Mouse (Mus musculus): ENCODE measurements around the gene Gm5244. TPM values are rescaled to one million over a fixed set of nuclear protein-coding genes. Genes with fewer than 3 reads are reported as not detected.

Gm5244 gene
- polyA plus RNA-seq, 1 experiment = not detected

GRCm38 (mm10) chr19:12824549-12824948 lies 21.9 kb upstream of the Gm5244 start:
- no peaks in the 10 kb centered on the region for H3K36me3 ChIP-seq (ENCODE audit: control insufficient read depth, insufficient read depth)
- H3K27me3 ChIP-seq (ENCODE audit: control insufficient read depth, insufficient read depth, insufficient read length) = no peaks in the 10 kb centered on the region
- no peak for TF ChIP-seq CEBPB (IDR thresholded peaks at IDR 0.05; ENCODE audit: insufficient read depth, poor library complexity, severe bottlenecking)
- TF ChIP-seq TCF3 (IDR thresholded peaks at IDR 0.05; ENCODE audit: insufficient read length, low read depth) = no peak
- no peak for TF ChIP-seq SRF (IDR thresholded peaks at IDR 0.05; ENCODE audit: control insufficient read depth, insufficient read length, low read depth)
- no peak for TF ChIP-seq MYOD1 (IDR thresholded peaks at IDR 0.05; ENCODE audit: control insufficient read depth in 1 of 3, insufficient read length in 2 of 3, low read depth in 2 of 3)
- TF ChIP-seq MAX (IDR thresholded peaks at IDR 0.05; ENCODE audit: low read depth) = no peak
- TF ChIP-seq POLR2AphosphoS2 (IDR thresholded peaks at IDR 0.05; ENCODE audit: insufficient read length, low read depth) = no peak
- no peak for TF ChIP-seq MYOG (IDR thresholded peaks at IDR 0.05; ENCODE audit: control insufficient read depth in 1 of 3, insufficient read depth in 1 of 3, insufficient read length in 2 of 3, low read depth in 2 of 3)
- no peak for TF ChIP-seq REST (IDR thresholded peaks at IDR 0.05; ENCODE audit: insufficient read depth, insufficient read length)
- TF ChIP-seq USF1 (IDR thresholded peaks at IDR 0.05; ENCODE audit: low read depth) = no peak
- TF ChIP-seq TCF12 (IDR thresholded peaks at IDR 0.05; ENCODE audit: insufficient read depth, poor library complexity, severe bottlenecking) = no peak
- no peak overlapping the region for H3K4me3 ChIP-seq
- no peak overlapping the region for H3ac ChIP-seq (ENCODE audit: control insufficient read depth, insufficient read length)
- H3K4me2 ChIP-seq (ENCODE audit: low read depth) = no peak overlapping the region
- no peaks in the 10 kb centered on the region for H3K79me2 ChIP-seq (ENCODE audit: control insufficient read depth, insufficient read depth)

DNA sequence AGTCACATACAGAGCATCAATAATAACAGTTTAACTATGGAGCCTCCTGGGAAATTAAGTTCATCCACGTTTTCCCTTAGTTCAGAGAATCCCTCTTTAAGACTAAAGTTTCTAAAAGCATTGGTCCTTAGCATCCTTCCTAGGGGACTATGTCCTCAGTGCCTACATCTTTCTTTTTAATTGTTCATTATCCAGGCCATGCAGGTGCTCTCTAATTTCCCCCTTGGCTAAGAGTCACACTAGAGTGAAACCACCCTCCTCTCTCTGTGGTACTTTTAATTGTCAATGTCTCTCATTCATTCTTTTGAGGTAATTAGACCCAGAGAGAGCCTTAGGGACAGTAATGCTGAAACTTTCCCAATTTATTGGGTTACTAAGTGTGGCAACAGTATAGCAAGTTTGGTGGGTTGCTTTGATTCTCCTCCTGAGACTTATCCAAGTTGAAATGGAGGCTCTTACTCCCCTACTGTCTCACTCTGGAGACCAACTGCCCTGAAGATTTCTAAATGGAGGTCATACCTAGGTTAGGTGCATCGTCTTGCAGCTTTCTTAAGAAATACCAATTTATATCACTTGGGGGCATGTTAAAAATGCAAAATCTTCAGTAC lies 15.6 kb upstream of the Gm5244 start:
- Histone ChIP-seq H3K36me3 (ENCODE audit: control insufficient read depth, insufficient read depth) (no peaks in the 10 kb centered on the region), H3K4me2 (ENCODE audit: low read depth) (no peak overlapping the region), H3K27me3 (ENCODE audit: control insufficient read depth, insufficient read depth, insufficient read length) (no peaks in the 10 kb centered on the region), H3ac (ENCODE audit: control insufficient read depth, insufficient read length) (no peak overlapping the region), H3K79me2 (ENCODE audit: control insufficient read depth, insufficient read depth) (no peaks in the 10 kb centered on the region), H3K4me3 (no peak overlapping the region)
- no peak for TF ChIP-seq CEBPB (IDR thresholded peaks at IDR 0.05; ENCODE audit: insufficient read depth, poor library complexity, severe bottlenecking)
- no peak for TF ChIP-seq USF1 (IDR thresholded peaks at IDR 0.05; ENCODE audit: low read depth)
- TF ChIP-seq TCF3 (IDR thresholded peaks at IDR 0.05; ENCODE audit: insufficient read length, low read depth) = no peak
- TF ChIP-seq TCF12 (IDR thresholded peaks at IDR 0.05; ENCODE audit: insufficient read depth, poor library complexity, severe bottlenecking) = no peak
- no peak for TF ChIP-seq REST (IDR thresholded peaks at IDR 0.05; ENCODE audit: insufficient read depth, insufficient read length)
- no peak for TF ChIP-seq SRF (IDR thresholded peaks at IDR 0.05; ENCODE audit: control insufficient read depth, insufficient read length, low read depth)
- no peak for TF ChIP-seq MAX (IDR thresholded peaks at IDR 0.05; ENCODE audit: low read depth)

- TF ChIP-seq USF1 (IDR thresholded peaks at IDR 0.05; ENCODE audit: low read depth) (no peak), TCF3 (IDR thresholded peaks at IDR 0.05; ENCODE audit: insufficient read length, low read depth) (no peak), MAX (IDR thresholded peaks at IDR 0.05; ENCODE audit: low read depth) (no peak), E2F4 (IDR thresholded peaks at IDR 0.05; ENCODE audit: insufficient read depth) (no peak), MYOD1 (IDR thresholded peaks at IDR 0.05; ENCODE audit: control insufficient read depth in 1 of 3, insufficient read length in 2 of 3, low read depth in 2 of 3) (no peak), CEBPB (IDR thresholded peaks at IDR 0.05; ENCODE audit: insufficient read depth, poor library complexity, severe bottlenecking) (no peak), MYOG (IDR thresholded peaks at IDR 0.05; ENCODE audit: control insufficient read depth in 1 of 3, insufficient read depth in 1 of 3, insufficient read length in 2 of 3, low read depth in 2 of 3) (no peak), REST (IDR thresholded peaks at IDR 0.05; ENCODE audit: insufficient read depth, insufficient read length) (no peak), POLR2AphosphoS2 (IDR thresholded peaks at IDR 0.05; ENCODE audit: insufficient read length, low read depth) (no peak), TCF12 (IDR thresholded peaks at IDR 0.05; ENCODE audit: insufficient read depth, poor library complexity, severe bottlenecking) (no peak), POLR2A (IDR thresholded peaks at IDR 0.05; ENCODE audit: insufficient read length, low read depth) (no peak), SRF (IDR thresholded peaks at IDR 0.05; ENCODE audit: control insufficient read depth, insufficient read length, low read depth) (no peak)
Measured at GRCm38 (mm10) chr19:12831559-12831958, 14.9 kb upstream of the Gm5244 start.

DNA sequence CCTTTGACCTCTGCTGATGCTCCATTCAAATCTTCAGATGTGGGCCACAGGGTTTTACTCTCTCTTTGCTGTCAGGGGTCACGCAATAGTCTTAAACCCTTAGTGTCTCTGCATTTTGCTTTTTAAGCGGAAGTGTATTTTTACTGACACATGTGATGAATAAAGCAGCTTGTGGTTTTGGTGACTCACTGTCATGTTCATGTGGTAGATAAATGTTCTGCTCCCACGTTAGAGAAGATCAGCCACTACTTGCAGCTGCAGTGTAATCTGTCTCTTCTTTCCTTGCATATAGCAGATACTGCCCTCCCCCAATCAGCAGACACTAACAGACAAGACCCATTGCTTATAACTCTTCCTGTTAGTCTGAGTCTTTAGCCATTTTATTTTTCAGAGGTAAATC lies 12.9 kb upstream of the Gm5244 start:
- H3K4me3 ChIP-seq = no peak overlapping the region
- H3ac ChIP-seq (ENCODE audit: control insufficient read depth, insufficient read length) = no peak overlapping the region
- no peaks in the 10 kb centered on the region for H3K36me3 ChIP-seq (ENCODE audit: control insufficient read depth, insufficient read depth)
- no peaks in the 10 kb centered on the region for H3K27me3 ChIP-seq (ENCODE audit: control insufficient read depth, insufficient read depth, insufficient read length)
- TF ChIP-seq REST (IDR thresholded peaks at IDR 0.05; ENCODE audit: insufficient read depth, insufficient read length) (no peak), TCF3 (IDR thresholded peaks at IDR 0.05; ENCODE audit: insufficient read length, low read depth) (no peak), POLR2AphosphoS2 (IDR thresholded peaks at IDR 0.05; ENCODE audit: insufficient read length, low read depth) (no peak), E2F4 (IDR thresholded peaks at IDR 0.05; ENCODE audit: insufficient read depth) (no peak), POLR2A (IDR thresholded peaks at IDR 0.05; ENCODE audit: insufficient read length, low read depth) (no peak), SRF (IDR thresholded peaks at IDR 0.05; ENCODE audit: control insufficient read depth, insufficient read length, low read depth) (no peak), MYOG (IDR thresholded peaks at IDR 0.05; ENCODE audit: control insufficient read depth in 1 of 3, insufficient read depth in 1 of 3, insufficient read length in 2 of 3, low read depth in 2 of 3) (no peak), MYOD1 (IDR thresholded peaks at IDR 0.05; ENCODE audit: control insufficient read depth in 1 of 3, insufficient read length in 2 of 3, low read depth in 2 of 3) (peak in 1 of 3 experiments; percentile 46), CEBPB (IDR thresholded peaks at IDR 0.05; ENCODE audit: insufficient read depth, poor library complexity, severe bottlenecking) (no peak), TCF12 (IDR thresholded peaks at IDR 0.05; ENCODE audit: insufficient read depth, poor library complexity, severe bottlenecking) (no peak), MAX (IDR thresholded peaks at IDR 0.05; ENCODE audit: low read depth) (no peak), USF1 (IDR thresholded peaks at IDR 0.05; ENCODE audit: low read depth) (peak; percentile 42)
- no peaks in the 10 kb centered on the region for H3K79me2 ChIP-seq (ENCODE audit: control insufficient read depth, insufficient read depth)
- H3K4me2 ChIP-seq (ENCODE audit: low read depth) = peak overlapping the region; percentile 59

More at GRCm38 (mm10) chr19:12831559-12831958, 14.9 kb upstream of the Gm5244 start:
- no peak overlapping the region for H3K4me3 ChIP-seq
- H3K36me3 ChIP-seq (ENCODE audit: control insufficient read depth, insufficient read depth) = no peaks in the 10 kb centered on the region
- no peaks in the 10 kb centered on the region for H3K27me3 ChIP-seq (ENCODE audit: control insufficient read depth, insufficient read depth, insufficient read length)
- no peaks in the 10 kb centered on the region for H3K79me2 ChIP-seq (ENCODE audit: control insufficient read depth, insufficient read depth)
- H3K4me2 ChIP-seq (ENCODE audit: low read depth) = no peak overlapping the region
- no peak overlapping the region for H3ac ChIP-seq (ENCODE audit: control insufficient read depth, insufficient read length)
